13 mouse cellular contexts compared by ENCODE assay signal in the genomic region with DNA sequence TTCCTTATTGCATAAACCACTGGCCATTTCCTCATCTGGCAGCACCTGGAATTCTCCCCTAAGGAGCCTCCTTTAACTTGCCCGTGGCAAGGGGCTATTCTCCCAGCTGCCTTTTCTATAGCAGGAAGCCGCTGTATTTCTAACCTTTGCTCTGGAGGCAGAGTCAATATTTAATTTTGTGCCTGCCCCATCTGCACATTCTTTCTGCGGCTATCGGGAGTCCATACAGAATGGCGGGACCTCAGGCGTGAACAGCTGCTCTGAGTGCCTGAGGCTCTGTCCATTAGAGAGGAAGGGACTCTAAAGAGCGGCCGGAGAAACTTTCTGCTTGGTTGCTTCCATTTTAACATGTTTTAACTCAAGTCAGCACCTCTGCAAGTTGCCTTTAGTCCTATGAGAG.
DNase-seq lines count a peak whose midpoint lies in the region; ATAC-seq and TF ChIP-seq lines count a peak whose summit lies in the region.
"Had no signal": no experiment of that assay in that cellular context is flagged by ENCODE, and none has a peak within 500 bp of the region (broad histone marks: within the 10 kb centered on the region; RNA-seq: fewer than 3 reads in every experiment).

No protein-coding gene starts in this region.

- no peak overlapping the region for H3K4me3 ChIP-seq in embryonic facial prominence, embryonic 10.5 days
- no peak overlapping the region for H3K4me3 ChIP-seq in intestine, embryonic 16.5 days (ENCODE audit: low read length)
- no peak overlapping the region for H3K4me3 ChIP-seq in liver, postnatal 0 days (ENCODE audit: low read depth, low read length)
- H3K4me3 ChIP-seq: embryonic facial prominence, embryonic 13.5 days; forebrain, embryonic 15.5 days; limb, embryonic 15.5 days; megakaryocyte, embryonic 14.5 days had no signal

- no peak overlapping the region for H3K4me2 ChIP-seq in intestine, embryonic 16.5 days (ENCODE audit: low read depth, low read length)
- no peak overlapping the region for H3K4me2 ChIP-seq in liver, postnatal 0 days (ENCODE audit: low read depth, low read length)
- H3K4me2 ChIP-seq: embryonic facial prominence, embryonic 13.5 days; forebrain, embryonic 15.5 days; limb, embryonic 15.5 days had no signal

- peaks cover 7% of the 10 kb centered on the region; the same call in 1 of the 2 replicates for H3K4me1 ChIP-seq in embryonic facial prominence, embryonic 10.5 days
- H3K4me1 ChIP-seq in intestine, embryonic 16.5 days (ENCODE audit: control insufficient read depth, insufficient read depth, low read length), result peaks cover 3% of the 10 kb centered on the region; the same call in 1 of the 2 replicates
- no peaks in the 10 kb centered on the region for H3K4me1 ChIP-seq in liver, postnatal 0 days (ENCODE audit: insufficient read depth)
- H3K4me1 ChIP-seq: limb, embryonic 15.5 days; megakaryocyte, embryonic 14.5 days had no signal

- no peaks in the 10 kb centered on the region for H3K9me3 ChIP-seq in embryonic facial prominence, embryonic 10.5 days
- H3K9me3 ChIP-seq in intestine, embryonic 16.5 days (ENCODE audit: control insufficient read depth, low read length), result no peaks in the 10 kb centered on the region
- H3K9me3 ChIP-seq in liver, postnatal 0 days (ENCODE audit: low read length), result no peaks in the 10 kb centered on the region
- H3K9me3 ChIP-seq: embryonic facial prominence, embryonic 13.5 days; forebrain, embryonic 15.5 days; limb, embryonic 15.5 days; megakaryocyte, embryonic 14.5 days had no signal

- no peak for TF ChIP-seq CTCF in liver, postnatal 0 days (IDR thresholded peaks at IDR 0.05; ENCODE audit: low read depth)

- WGBS in embryonic facial prominence, embryonic 10.5 days, result 53% methylated on average over 8 of the region's 8 CpGs
- 52% methylated on average over 8 of the region's 8 CpGs for WGBS in intestine, embryonic 16.5 days
- 55% methylated on average over 8 of the region's 8 CpGs for WGBS in liver, postnatal 0 days (ENCODE audit: insufficient replicate concordance)

- no peak for TF ChIP-seq EP300 in liver, postnatal 0 days (IDR thresholded peaks at IDR 0.05; ENCODE audit: low read depth)

- no peak overlapping the region for H3K9ac ChIP-seq in intestine, embryonic 16.5 days (ENCODE audit: low read depth, low read length)
- no peak overlapping the region for H3K9ac ChIP-seq in liver, postnatal 0 days (replicated peaks)
- H3K9ac ChIP-seq: embryonic facial prominence, embryonic 13.5 days; forebrain, embryonic 15.5 days; limb, embryonic 15.5 days had no signal

- peak; percentile 26 for DNase-seq in embryonic facial prominence, embryonic 10.5 days (ENCODE audit: low spot score)
- DNase-seq in kidney, postnatal 14 days, result peak; percentile 47
- no peak for DNase-seq in liver, postnatal 0 days
- DNase-seq in spleen, postnatal 14 days (ENCODE audit: low spot score in 2 of 2), result no peak
- DNase-seq in ovary, adult 18-20 months (ENCODE audit: low spot score), result no peak
- DNase-seq in right cerebral cortex, postnatal 14 days, result no peak
- DNase-seq: cerebellum, adult 11-12 months had no signal

- no peaks in the 10 kb centered on the region for H3K36me3 ChIP-seq in embryonic facial prominence, embryonic 10.5 days (replicated peaks)
- H3K36me3 ChIP-seq in intestine, embryonic 16.5 days (ENCODE audit: control insufficient read depth, insufficient read depth, low read length), result no peaks in the 10 kb centered on the region
- no peaks in the 10 kb centered on the region for H3K36me3 ChIP-seq in liver, postnatal 0 days (replicated peaks; ENCODE audit: insufficient read depth, low read length)
- H3K36me3 ChIP-seq: embryonic facial prominence, embryonic 13.5 days; forebrain, embryonic 15.5 days; limb, embryonic 15.5 days had no signal

- H3K27me3 ChIP-seq in embryonic facial prominence, embryonic 10.5 days (replicated peaks; ENCODE audit: low read depth, poor library complexity, severe bottlenecking), result no peaks in the 10 kb centered on the region
- no peaks in the 10 kb centered on the region for H3K27me3 ChIP-seq in intestine, embryonic 16.5 days (replicated peaks; ENCODE audit: control insufficient read depth, insufficient read depth, low read length)
- H3K27me3 ChIP-seq in liver, postnatal 0 days (ENCODE audit: insufficient read depth, low read length), result no peaks in the 10 kb centered on the region
- H3K27me3 ChIP-seq: embryonic facial prominence, embryonic 13.5 days; forebrain, embryonic 15.5 days; limb, embryonic 15.5 days; megakaryocyte, embryonic 14.5 days had no signal

- ATAC-seq in intestine, embryonic 16.5 days, result peak; percentile 82
- peak; percentile 45; the same call in 1 of the 2 replicates for ATAC-seq in liver, postnatal 0 days
- ATAC-seq: forebrain, embryonic 15.5 days; hindbrain, postnatal 0 days had no signal

- 0 out of 2 replicates have a peak overlapping the region, but pooled peaks have one; percentile 16 for H3K27ac ChIP-seq in embryonic facial prominence, embryonic 10.5 days (replicated peaks)
- no peak overlapping the region for H3K27ac ChIP-seq in intestine, embryonic 16.5 days (ENCODE audit: low read length)
- no peak overlapping the region for H3K27ac ChIP-seq in liver, postnatal 0 days (ENCODE audit: low read depth)
- H3K27ac ChIP-seq: embryonic facial prominence, embryonic 13.5 days; forebrain, embryonic 15.5 days; hindbrain, postnatal 0 days; limb, embryonic 15.5 days had no signal

Comparison
In these comparisons a context has a peak if more than half of its experiments do, and no peak if none do; other contexts are left out.
1. DNase-seq: peak in embryonic facial prominence, embryonic 10.5 days (single experiment) and kidney, postnatal 14 days (single experiment); none in liver, postnatal 0 days (single experiment), spleen, postnatal 14 days (0 of 2), ovary, adult 18-20 months (single experiment) and right cerebral cortex, postnatal 14 days (single experiment).